Mouse (Mus musculus) heart, embryonic 12.5 days (tissue): ENCODE results near the gene Tmem221. TPM values are rescaled to one million over a fixed set of nuclear protein-coding genes. Genes with fewer than 3 reads are reported as not detected.
A peak's percentile ranks its signal among the peaks of the same experiment; 100 is the strongest.

Experiments
- ATAC-seq: fragments of 200-750 bp; cut with Nextera tagmentation; 2 replicates; pipeline ENCODE4 v1.8.0; 2017; ENCODE audit warnings: moderate TSS enrichment, moderate library complexity; ENCODE audit not compliant: insufficient number of reproducible peaks, low FRiP score
- H3K27ac ChIP-seq: fragments of 300-500 bp; sonication (generic); 2 replicates; pipeline ENCODE4 v1.5.1; 2016; ENCODE audit warnings: mild to moderate bottlenecking, moderate library complexity; ENCODE audit not compliant: poor library complexity, severe bottlenecking
- H3K27me3 ChIP-seq: fragments of 300-500 bp; sonication (generic); replicated peaks from 2 replicates; pipeline ENCODE4 v1.6.1; 2016; ENCODE audit warnings: mild to moderate bottlenecking, moderate library complexity
- H3K36me3 ChIP-seq: fragments of 300-500 bp; sonication (generic); 2 replicates; pipeline ENCODE4 v1.6.1; 2016; ENCODE audit warnings: mild to moderate bottlenecking, moderate library complexity
- H3K4me1 ChIP-seq: fragments of 300-500 bp; sonication (generic); replicated peaks from 2 replicates; pipeline ENCODE4 v1.6.1; 2016; ENCODE audit warnings: mild to moderate bottlenecking
- H3K4me2 ChIP-seq: fragments of 300-500 bp; sonication (generic); 2 replicates; pipeline ENCODE4 v1.6.1; 2016; ENCODE audit warnings: mild to moderate bottlenecking, moderate library complexity
- H3K4me3 ChIP-seq: fragments of 300-500 bp; sonication (generic); 2 replicates; pipeline ENCODE4 v1.5.1; 2016; ENCODE audit warnings: mild to moderate bottlenecking
- H3K9ac ChIP-seq: fragments of 300-500 bp; sonication (generic); 2 replicates; pipeline ENCODE4 v1.6.1; 2016; ENCODE audit warnings: mild to moderate bottlenecking, moderate library complexity
- H3K9me3 ChIP-seq: fragments of 300-500 bp; sonication (generic); replicated peaks from 2 replicates; pipeline ENCODE4 v1.6.1; 2016; ENCODE audit warnings: mild to moderate bottlenecking, moderate library complexity
- WGBS: fragments of 180-500 bp; shearing (Covaris S2); methylation state at CpG from one replicate; pipeline ENCODE4 v1.1.7; 2016; 5-methylcytosine and 5-hydroxymethylcytosine counted together
- polyA plus RNA-seq: library from polyadenylated mRNA; unstranded; fragments of >200 nt; fragmentation: Nextera tagmentation; extraction: Ambion mirVana; gene quantifications from 2 replicates; pipeline ENCODE4 v1.2.1, GENCODE M21; 2016

Gene Tmem221
- polyA plus RNA-seq, 1 experiment from 2014 or later: 0.28 TPM

- H3K4me2 ChIP-seq: no peak within 1 kb of the TSS
- peaks cover 62% of the 10 kb centered on the region for H3K27me3 ChIP-seq
- H3K4me3 ChIP-seq: no peak within 1 kb of the TSS
- H3K9me3 ChIP-seq: peaks cover 7% of the 10 kb centered on the region; the same call in 1 of the 2 replicates
- no peak within 1 kb of the TSS for H3K27ac ChIP-seq
- no peak within 1 kb of the TSS for H3K9ac ChIP-seq
- no peaks in the 10 kb centered on the region for H3K36me3 ChIP-seq
- WGBS: 50% methylated on average over 3 of the region's 3 CpGs
- H3K4me1 ChIP-seq: peaks cover 35% of the 10 kb centered on the region
- no peak for ATAC-seq
Measured at GRCm38 (mm10) chr8:71566501-71566900, 7.8 kb upstream of the Tmem221 start, which contains the start of gene Nxnl1. Gene Nxnl1 (minus strand): TSS chr8:71566601.

DNA sequence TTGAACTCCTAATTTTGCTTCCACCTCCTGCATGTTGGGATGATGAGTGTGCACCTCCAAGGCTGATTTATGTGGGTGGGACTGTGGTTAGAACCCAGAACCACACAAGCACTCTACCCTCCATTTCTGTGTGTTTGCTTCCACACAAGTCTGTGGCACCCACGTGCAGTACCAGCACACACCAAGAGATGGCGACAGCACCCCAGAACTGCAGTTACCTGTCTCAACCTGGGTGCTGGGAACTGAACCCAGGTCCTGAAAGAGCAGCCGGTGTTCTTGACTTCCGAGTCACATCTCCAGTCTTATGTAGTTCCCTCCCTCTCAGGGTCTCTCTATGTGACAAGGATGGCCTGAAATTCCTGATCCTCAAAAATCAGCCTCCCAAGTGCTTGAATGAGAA lies 5.3 kb upstream of the Tmem221 start:
- Histone ChIP-seq H3K27me3 (peaks cover 84% of the 10 kb centered on the region), H3K4me1 (peaks cover 18% of the 10 kb centered on the region), H3K27ac (no peak overlapping the region), H3K9me3 (peaks cover 7% of the 10 kb centered on the region; the same call in 1 of the 2 replicates), H3K4me2 (no peak overlapping the region), H3K9ac (no peak overlapping the region), H3K4me3 (no peak overlapping the region), H3K36me3 (no peaks in the 10 kb centered on the region)
- no peak for ATAC-seq
- WGBS: 80% methylated on average over 4 of the region's 4 CpGs

- Histone ChIP-seq H3K27ac (no peak overlapping the region), H3K9me3 (peaks cover 7% of the 10 kb centered on the region; the same call in 1 of the 2 replicates), H3K36me3 (no peaks in the 10 kb centered on the region), H3K9ac (no peak overlapping the region; the same call in 1 of the 2 replicates), H3K27me3 (peaks cover 84% of the 10 kb centered on the region), H3K4me2 (peak overlapping the region; percentile 62), H3K4me1 (peaks cover 20% of the 10 kb centered on the region), H3K4me3 (peak overlapping the region; percentile 29)
- ATAC-seq: no peak
- 1% methylated on average over 33 of the region's 33 CpGs for WGBS
Measured at GRCm38 (mm10) chr8:71562751-71563150, 4.1 kb upstream of the Tmem221 start.

GRCm38 (mm10) chr8:71561401-71561800 lies 2.7 kb upstream of the Tmem221 start:
- H3K36me3 ChIP-seq: no peaks in the 10 kb centered on the region
- no peak for ATAC-seq
- H3K27ac ChIP-seq: no peak overlapping the region
- H3K27me3 ChIP-seq: peaks cover 89% of the 10 kb centered on the region
- 4% methylated on average over 15 of the region's 15 CpGs for WGBS
- H3K9ac ChIP-seq: no peak overlapping the region
- H3K4me2 ChIP-seq: no peak overlapping the region
- H3K4me3 ChIP-seq: no peak overlapping the region
- H3K4me1 ChIP-seq: peaks cover 20% of the 10 kb centered on the region
- peaks cover 7% of the 10 kb centered on the region; the same call in 1 of the 2 replicates for H3K9me3 ChIP-seq

- 78% methylated on average over 5 of the region's 5 CpGs for WGBS
- peaks cover 20% of the 10 kb centered on the region for H3K4me1 ChIP-seq
- no peak overlapping the region for H3K9ac ChIP-seq
- no peak overlapping the region for H3K27ac ChIP-seq
- ATAC-seq: no peak
- H3K27me3 ChIP-seq: peaks cover 89% of the 10 kb centered on the region
- no peak overlapping the region for H3K4me3 ChIP-seq
- no peak overlapping the region for H3K4me2 ChIP-seq
- H3K36me3 ChIP-seq: no peaks in the 10 kb centered on the region
- peaks cover 7% of the 10 kb centered on the region; the same call in 1 of the 2 replicates for H3K9me3 ChIP-seq
Measured at GRCm38 (mm10) chr8:71560765-71561164, 2.1 kb upstream of the Tmem221 start.

- Histone ChIP-seq H3K36me3 (no peaks in the 10 kb centered on the region), H3K9ac (no peak overlapping the region), H3K4me1 (peaks cover 20% of the 10 kb centered on the region), H3K9me3 (peaks cover 7% of the 10 kb centered on the region; the same call in 1 of the 2 replicates), H3K27ac (no peak overlapping the region), H3K4me2 (no peak overlapping the region), H3K27me3 (peaks cover 91% of the 10 kb centered on the region), H3K4me3 (no peak overlapping the region)
- no peak for ATAC-seq
- 48% methylated on average over 3 of the region's 3 CpGs for WGBS
Measured at GRCm38 (mm10) chr8:71560071-71560470, 1.4 kb upstream of the Tmem221 start.

DNA sequence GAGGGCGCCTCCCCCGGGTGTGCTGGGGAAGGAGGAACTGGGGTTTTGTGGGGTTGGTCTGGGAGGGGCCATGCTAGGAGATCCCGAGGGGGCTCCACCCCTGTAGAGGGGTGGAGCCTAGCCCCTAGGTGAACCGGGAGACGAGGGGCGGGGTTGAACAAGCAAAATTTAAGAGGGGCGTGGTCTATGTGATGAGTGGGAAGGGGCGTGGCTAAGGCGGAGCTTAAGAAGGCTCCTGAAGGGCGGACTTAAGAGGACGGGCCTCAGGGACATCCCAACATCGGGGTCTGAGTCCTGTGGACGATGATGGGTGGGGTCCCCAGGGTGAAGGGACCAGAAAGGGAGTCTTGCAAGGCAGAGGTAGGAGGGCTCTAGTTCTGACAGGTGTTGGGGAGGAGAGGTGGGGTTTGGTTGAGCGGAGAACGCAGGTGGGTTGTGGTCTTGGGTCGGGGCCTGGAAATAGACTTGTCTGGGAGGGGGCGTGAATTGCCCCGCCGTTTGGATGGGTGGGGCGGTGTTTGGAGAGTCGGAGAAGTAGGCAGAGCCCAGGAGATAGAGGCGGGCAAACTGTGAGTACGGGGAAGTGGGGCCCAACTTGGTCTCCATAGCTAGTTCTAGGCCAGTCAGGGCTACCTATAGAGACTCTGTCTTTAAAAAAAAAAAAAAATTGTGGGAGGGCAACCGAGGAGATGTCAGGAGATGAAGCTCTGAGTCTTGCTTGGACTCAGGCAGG lies 453 bp upstream of the Tmem221 start:
- Histone ChIP-seq H3K27ac (no peak overlapping the region), H3K4me1 (peaks cover 20% of the 10 kb centered on the region), H3K9ac (peak overlapping the region; percentile 38; the same call in 1 of the 2 replicates), H3K9me3 (peaks cover 3% of the 10 kb centered on the region; the same call in 1 of the 2 replicates), H3K4me2 (peak overlapping the region; percentile 66), H3K27me3 (peaks cover 88% of the 10 kb centered on the region), H3K4me3 (peak overlapping the region; percentile 44), H3K36me3 (no peaks in the 10 kb centered on the region)
- whole genome bisulfite sequencing: 1% methylated on average over 24 of the region's 24 CpGs
- peak; percentile 70 for ATAC-seq

- H3K9ac ChIP-seq: no peak overlapping the region
- no peaks in the 10 kb centered on the region for H3K9me3 ChIP-seq
- peaks cover 12% of the 10 kb centered on the region for H3K4me1 ChIP-seq
- 75% methylated on average over 2 of the region's 2 CpGs for WGBS
- ATAC-seq: no peak
- peaks cover 45% of the 10 kb centered on the region for H3K27me3 ChIP-seq
- H3K36me3 ChIP-seq: no peaks in the 10 kb centered on the region
- H3K4me3 ChIP-seq: no peak overlapping the region
- no peak overlapping the region for H3K4me2 ChIP-seq
- H3K27ac ChIP-seq: no peak overlapping the region
Measured at GRCm38 (mm10) chr8:71554644-71555043, 4.0 kb downstream of the Tmem221 start.

DNA sequence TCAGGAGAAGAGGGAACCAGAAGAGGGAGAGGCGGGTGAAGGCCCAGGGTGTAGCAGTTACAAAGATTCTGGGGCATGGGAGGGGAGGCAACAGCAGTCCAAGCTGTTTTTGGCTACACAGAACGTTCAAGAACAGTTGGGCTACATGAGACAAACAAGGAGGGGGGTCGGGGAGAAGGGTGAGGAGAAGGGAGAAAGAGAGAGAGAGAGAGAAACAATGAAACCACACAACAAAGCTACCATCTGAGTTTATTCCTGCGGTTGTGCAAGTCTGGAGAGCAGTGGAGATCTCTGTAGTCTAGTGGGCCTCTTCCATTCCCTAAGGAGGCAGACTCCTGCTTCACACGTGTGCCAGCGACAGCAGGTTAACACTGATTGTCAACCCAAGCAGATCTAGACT lies 4.7 kb downstream of the Tmem221 start:
- Histone ChIP-seq H3K27ac (no peak overlapping the region), H3K4me3 (no peak overlapping the region), H3K4me2 (no peak overlapping the region), H3K36me3 (no peaks in the 10 kb centered on the region), H3K4me1 (peaks cover 9% of the 10 kb centered on the region), H3K27me3 (peaks cover 39% of the 10 kb centered on the region), H3K9me3 (no peaks in the 10 kb centered on the region), H3K9ac (no peak overlapping the region)
- 74% methylated on average over 6 of the region's 6 CpGs for WGBS
- ATAC-seq: no peak

GRCm38 (mm10) chr8:71552770-71553169 lies 5.9 kb downstream of the Tmem221 start:
- Histone ChIP-seq H3K9ac (no peak overlapping the region), H3K9me3 (no peaks in the 10 kb centered on the region), H3K36me3 (peaks cover 11% of the 10 kb centered on the region), H3K4me3 (no peak overlapping the region), H3K27me3 (peaks cover 26% of the 10 kb centered on the region), H3K27ac (no peak overlapping the region), H3K4me2 (no peak overlapping the region), H3K4me1 (no peaks in the 10 kb centered on the region; the same call in 1 of the 2 replicates)
- 57% methylated on average over 6 of the region's 6 CpGs for WGBS
- ATAC-seq: no peak

GRCm38 (mm10) chr8:71550754-71551153 lies 7.9 kb downstream of the Tmem221 start:
- H3K36me3 ChIP-seq: peaks cover 30% of the 10 kb centered on the region
- ATAC-seq: no peak
- no peak overlapping the region for H3K27ac ChIP-seq
- no peak overlapping the region for H3K9ac ChIP-seq
- WGBS: 58% methylated on average over 7 of the region's 7 CpGs
- no peaks in the 10 kb centered on the region; the same call in 1 of the 2 replicates for H3K4me1 ChIP-seq
- H3K9me3 ChIP-seq: no peaks in the 10 kb centered on the region
- H3K4me2 ChIP-seq: no peak overlapping the region
- H3K4me3 ChIP-seq: no peak overlapping the region
- H3K27me3 ChIP-seq: peaks cover 6% of the 10 kb centered on the region; the same call in 1 of the 2 replicates
